Mouse (Mus musculus) brain, embryonic 14.5 days (tissue): ENCODE results near the gene Rhbdd1.

Source experiments
- CTCF ChIP-seq: fragments of 200-500 bp; IDR thresholded peaks from 2 replicates; pipeline ENCODE4 v1.5.1; 2012; ENCODE audit warnings: inconsistent platforms, mild to moderate bottlenecking, moderate library complexity, borderline replicate concordance; ENCODE audit not compliant: insufficient read depth, insufficient read length; ENCODE audit errors: extremely low read depth
- POLR2A ChIP-seq: fragments of 200-500 bp; IDR thresholded peaks from 2 replicates; pipeline ENCODE4 v1.6.1; 2012; ENCODE audit warnings: mild to moderate bottlenecking, inconsistent platforms, borderline replicate concordance; ENCODE audit not compliant: poor library complexity, insufficient read depth, insufficient read length, severe bottlenecking; ENCODE audit errors: extremely low read depth

- TF ChIP-seq POLR2A (no peak), CTCF (no peak)
These were observed 69.6 kb downstream of the Rhbdd1 start for GRCm38 (mm10) chr1:82385827-82386230.
